Mouse (Mus musculus) forebrain, embryonic 11.5 days (tissue): ENCODE measurements around the gene Dhx37. TPM values are rescaled to one million over a fixed set of nuclear protein-coding genes. Genes with fewer than 3 reads are reported as not detected.

ENCODE experiments used
- ATAC-seq: fragments of 200-750 bp; cut with Nextera tagmentation; replicated peaks from 2 replicates; pipeline ENCODE4 v1.8.0; 2017; ENCODE audit warnings: moderate TSS enrichment; ENCODE audit not compliant: low FRiP score
- DNase-seq: peaks from one replicate; pipeline ENCODE4 v3.0.0-alpha.2; 2017; ENCODE audit warnings: low spot score
- H3K27ac ChIP-seq: fragments of 300-500 bp; sonication (generic); 2 replicates; pipeline ENCODE4 v1.5.1; 2014; ENCODE audit warnings: low read depth, low read length
- H3K27me3 ChIP-seq: fragments of 300-500 bp; sonication (generic); 2 replicates; pipeline ENCODE4 v1.6.1; 2014; ENCODE audit warnings: mild to moderate bottlenecking, low read length, mixed read lengths; ENCODE audit not compliant: control insufficient read depth, insufficient read depth
- H3K36me3 ChIP-seq: fragments of 300-500 bp; sonication (generic); 2 replicates; pipeline ENCODE4 v1.6.1; 2014; ENCODE audit warnings: mild to moderate bottlenecking, low read length, moderate library complexity, mixed read lengths; ENCODE audit not compliant: control insufficient read depth, insufficient read depth
- H3K4me1 ChIP-seq: fragments of 300-500 bp; sonication (generic); replicated peaks from 2 replicates; pipeline ENCODE4 v1.6.1; 2014; ENCODE audit warnings: low read length, mixed read lengths; ENCODE audit not compliant: control insufficient read depth, insufficient read depth
- H3K4me2 ChIP-seq: fragments of 300-500 bp; sonication (generic); 2 replicates; pipeline ENCODE4 v1.6.1; 2014; ENCODE audit warnings: low read depth, mild to moderate bottlenecking, low read length, moderate library complexity, mixed read lengths; ENCODE audit not compliant: severe bottlenecking
- H3K4me3 ChIP-seq: fragments of 300-500 bp; sonication (generic); 2 replicates; pipeline ENCODE4 v1.5.1; 2014; ENCODE audit warnings: low read depth, low read length
- H3K9ac ChIP-seq: fragments of 300-500 bp; sonication (generic); 2 replicates; pipeline ENCODE4 v1.6.1; 2014; ENCODE audit warnings: low read length
- H3K9me3 ChIP-seq: fragments of 300-500 bp; sonication (generic); 2 replicates; pipeline ENCODE4 v1.6.1; 2016; ENCODE audit warnings: low read length, mixed read lengths; ENCODE audit not compliant: control insufficient read depth
- WGBS: fragments of 180-500 bp; shearing (Covaris S2); extraction: QIAGEN DNeasy Blood & Tissue Kit; methylation state at CpG from one replicate; pipeline ENCODE4 v1.1.7; 2014; 5-methylcytosine and 5-hydroxymethylcytosine counted together
- polyA plus RNA-seq: library from polyadenylated mRNA; unstranded; fragments of >200 nt; fragmentation: Nextera tagmentation; extraction: Ambion mirVana; gene quantifications from 2 replicates; pipeline ENCODE4 v1.2.1, GENCODE M21; 2014

Gene Dhx37
- 15.7 and 16.4 TPM in 2 replicates for polyA plus RNA-seq

DNA sequence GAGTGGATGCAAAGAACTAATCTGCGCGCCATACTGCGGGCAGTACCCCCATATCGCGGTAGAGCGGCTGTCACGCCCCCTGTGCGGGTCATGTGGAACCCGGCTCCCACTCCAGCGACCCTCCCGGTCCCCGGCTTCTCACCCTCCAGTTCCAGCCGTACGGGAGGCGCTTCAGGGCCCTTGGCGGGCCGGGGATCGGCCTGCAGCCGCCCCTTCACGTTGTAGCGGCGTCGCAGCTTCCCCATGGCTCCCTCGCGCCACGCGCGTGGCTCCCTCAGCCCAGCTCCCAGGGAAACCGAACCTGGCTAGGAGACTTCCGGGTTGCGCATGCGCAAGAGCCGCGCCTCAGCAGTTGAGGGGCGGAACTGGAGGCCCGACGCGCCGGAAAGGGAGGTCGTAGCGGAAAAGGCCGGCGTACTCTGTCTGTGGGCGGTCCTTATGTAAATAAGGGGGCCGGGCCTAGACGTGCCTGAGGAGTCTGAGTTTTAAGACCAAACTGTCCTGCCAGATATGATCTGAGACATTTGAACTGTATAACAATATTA lies at the start of gene Dhx37:
Gene Dhx37, minus strand, starts transcription at position 329 of the 545 bp plus-strand sequence.
- WGBS = under 1% methylated on average over 46 of the region's 46 CpGs
- H3K4me3 ChIP-seq = peak within 1 kb of the TSS; percentile 87
- DNase-seq = peak; percentile 96
- peak within 1 kb of the TSS; percentile 89 for H3K9ac ChIP-seq
- no peaks in the 10 kb centered on the region for H3K9me3 ChIP-seq
- H3K4me1 ChIP-seq = no peaks in the 10 kb centered on the region; the same call in 1 of the 2 replicates
- no peaks in the 10 kb centered on the region for H3K27me3 ChIP-seq
- no peak within 1 kb of the TSS for H3K27ac ChIP-seq
- ATAC-seq = peak; percentile 95
- H3K36me3 ChIP-seq = peaks cover 5% of the 10 kb centered on the region
- peak within 1 kb of the TSS; percentile 90 for H3K4me2 ChIP-seq

DNA sequence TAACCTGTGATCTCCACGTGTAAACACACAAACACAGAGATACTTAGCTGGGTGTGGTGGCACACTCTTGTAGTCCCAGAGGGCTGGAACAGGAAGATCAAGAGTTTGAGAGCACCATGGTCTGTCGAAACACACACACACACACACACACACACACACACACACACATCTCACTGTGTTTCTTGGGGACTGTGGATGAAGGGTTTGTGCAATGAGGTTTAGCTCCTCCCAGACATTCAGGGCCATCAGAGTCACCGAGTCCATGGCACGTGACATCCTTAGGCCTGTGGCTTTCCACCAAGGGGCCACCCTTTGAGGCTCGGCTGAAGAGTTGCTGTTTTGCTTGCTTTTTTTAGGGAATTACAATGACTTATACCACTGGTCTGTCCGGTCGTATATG lies 48.6 kb upstream of the Dhx37 start:
- no peaks in the 10 kb centered on the region for H3K27me3 ChIP-seq
- no peak overlapping the region for H3K4me2 ChIP-seq
- H3K4me3 ChIP-seq = no peak overlapping the region
- WGBS = 93% methylated on average over 7 of the region's 7 CpGs
- H3K9me3 ChIP-seq = no peaks in the 10 kb centered on the region
- peaks cover 7% of the 10 kb centered on the region; the same call in 1 of the 2 replicates for H3K36me3 ChIP-seq
- no peak for DNase-seq
- peaks cover 6% of the 10 kb centered on the region; the same call in 1 of the 2 replicates for H3K4me1 ChIP-seq
- no peak overlapping the region for H3K9ac ChIP-seq
- ATAC-seq = no peak
- H3K27ac ChIP-seq = no peak overlapping the region

DNA sequence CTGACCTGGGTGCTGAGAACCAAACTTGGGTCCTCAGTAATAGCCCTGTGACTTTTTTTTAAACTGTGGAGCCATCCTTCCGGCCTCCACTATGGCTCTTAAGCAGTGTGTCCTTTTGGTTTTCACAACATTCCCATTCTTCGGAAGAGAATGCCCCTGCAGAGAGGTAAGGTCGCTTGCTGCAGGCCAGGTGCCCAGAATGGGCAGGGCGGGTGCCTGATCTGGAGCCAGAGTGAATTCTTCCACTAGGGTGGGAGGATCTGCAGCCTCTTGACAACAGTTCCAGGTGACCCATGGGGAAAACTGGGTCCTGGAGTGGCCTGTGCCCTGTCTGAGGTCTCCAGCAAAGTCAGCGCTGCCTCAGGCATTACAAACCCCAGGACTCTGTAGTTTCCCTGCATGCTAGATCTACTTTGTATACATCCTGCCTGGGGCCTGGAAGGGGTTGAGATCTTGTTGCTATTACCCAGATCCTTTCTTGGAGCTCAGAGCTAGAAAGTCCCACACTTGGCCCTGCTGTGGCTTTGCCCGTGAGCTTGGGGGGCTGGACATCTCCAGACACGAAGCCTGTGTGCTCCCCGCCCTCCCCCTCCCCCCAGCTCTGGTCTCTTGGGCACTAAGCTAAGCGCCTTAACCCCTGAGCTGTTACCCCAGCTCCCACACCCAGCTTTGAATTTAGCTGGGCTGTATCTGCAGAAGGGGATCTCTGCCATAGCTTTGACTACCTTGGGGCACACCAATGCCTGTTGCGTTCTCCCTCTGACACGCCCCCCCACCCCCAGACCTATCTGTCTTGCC lies 46.7 kb upstream of the Dhx37 start:
- H3K4me1 ChIP-seq = peaks cover 14% of the 10 kb centered on the region; the same call in 1 of the 2 replicates
- no peaks in the 10 kb centered on the region for H3K9me3 ChIP-seq
- no peak overlapping the region for H3K9ac ChIP-seq
- ATAC-seq (no peak), DNase-seq (no peak)
- no peak overlapping the region for H3K27ac ChIP-seq
- H3K4me3 ChIP-seq = no peak overlapping the region
- H3K27me3 ChIP-seq = no peaks in the 10 kb centered on the region
- WGBS = 78% methylated on average over 11 of the region's 11 CpGs
- peaks cover 7% of the 10 kb centered on the region; the same call in 1 of the 2 replicates for H3K36me3 ChIP-seq
- no peak overlapping the region for H3K4me2 ChIP-seq

DNA sequence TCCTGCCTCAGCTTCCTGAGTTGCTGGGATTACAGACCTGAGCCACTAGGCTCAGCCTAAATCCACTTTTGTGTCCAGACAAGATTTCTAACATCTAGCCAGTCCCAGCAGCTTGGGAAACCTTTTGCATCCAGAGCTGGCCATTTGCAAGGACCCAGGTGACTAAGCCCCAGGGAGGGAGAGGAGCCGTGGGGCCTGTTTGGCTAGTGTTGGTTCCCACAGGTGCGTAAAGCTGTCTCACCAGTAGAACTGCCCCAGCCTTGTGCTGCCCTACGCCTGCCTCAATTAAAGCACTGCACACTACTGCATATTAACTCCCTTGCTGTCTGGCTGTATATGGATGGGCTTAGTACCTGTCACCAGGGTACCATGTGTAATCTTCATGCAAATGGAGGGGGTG lies 45.5 kb upstream of the Dhx37 start:
- no peak overlapping the region for H3K9ac ChIP-seq
- H3K4me2 ChIP-seq = no peak overlapping the region
- DNase-seq (no peak), ATAC-seq (no peak)
- peaks cover 7% of the 10 kb centered on the region; the same call in 1 of the 2 replicates for H3K36me3 ChIP-seq
- H3K27me3 ChIP-seq = no peaks in the 10 kb centered on the region
- H3K4me3 ChIP-seq = no peak overlapping the region
- no peak overlapping the region for H3K27ac ChIP-seq
- H3K9me3 ChIP-seq = no peaks in the 10 kb centered on the region
- peaks cover 14% of the 10 kb centered on the region; the same call in 1 of the 2 replicates for H3K4me1 ChIP-seq
- 88% methylated on average over 3 of the region's 3 CpGs for WGBS

DNA sequence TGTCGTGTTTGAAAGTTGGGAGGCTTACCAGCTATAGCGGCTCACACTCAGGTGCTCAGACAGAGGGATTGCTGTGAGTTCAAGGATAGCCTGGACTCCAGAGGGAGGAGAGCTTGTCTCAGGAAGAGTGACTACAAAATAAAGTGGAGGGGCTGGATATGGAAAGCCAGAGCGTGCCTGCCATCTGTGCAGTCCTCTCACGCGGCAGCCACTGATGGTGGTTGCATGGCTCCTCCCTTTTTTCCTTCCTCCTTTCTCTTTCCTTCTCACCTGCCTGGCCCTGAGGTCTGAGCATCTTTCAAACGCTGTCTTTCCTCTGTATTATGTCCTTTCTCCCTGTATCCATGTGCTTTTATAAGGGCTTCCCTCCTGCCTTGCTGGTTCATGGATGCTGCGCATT lies 44.1 kb upstream of the Dhx37 start:
- H3K9me3 ChIP-seq = no peaks in the 10 kb centered on the region
- H3K36me3 ChIP-seq = peaks cover 4% of the 10 kb centered on the region; the same call in 1 of the 2 replicates
- no peaks in the 10 kb centered on the region for H3K27me3 ChIP-seq
- no peak overlapping the region for H3K4me3 ChIP-seq
- 88% methylated on average over 7 of the region's 7 CpGs for WGBS
- DNase-seq (no peak), ATAC-seq (no peak)
- no peak overlapping the region for H3K9ac ChIP-seq
- H3K4me2 ChIP-seq = no peak overlapping the region
- H3K27ac ChIP-seq = no peak overlapping the region
- peaks cover 14% of the 10 kb centered on the region; the same call in 1 of the 2 replicates for H3K4me1 ChIP-seq

DNA sequence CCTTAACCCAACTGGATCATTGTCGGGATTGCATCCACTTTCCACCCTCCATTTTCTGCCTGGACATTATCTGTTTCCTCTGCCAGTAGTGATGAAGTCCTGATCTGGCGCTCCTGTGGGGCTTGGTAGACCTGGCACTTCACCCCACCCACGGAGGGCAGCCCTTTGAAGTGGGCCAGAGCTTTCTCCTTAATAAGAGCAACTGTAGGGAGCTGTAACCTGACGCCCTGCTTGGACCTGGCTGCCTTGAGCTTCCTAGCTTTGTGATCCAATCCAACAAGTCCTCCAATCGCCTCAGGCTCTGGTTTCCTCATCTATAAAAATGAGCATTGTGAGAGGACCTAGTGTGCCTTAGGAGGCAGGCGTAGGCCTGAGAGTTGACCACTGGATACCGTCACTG lies 43.6 kb upstream of the Dhx37 start:
- H3K27me3 ChIP-seq = no peaks in the 10 kb centered on the region
- no peak overlapping the region for H3K27ac ChIP-seq
- no peaks in the 10 kb centered on the region for H3K9me3 ChIP-seq
- peaks cover 14% of the 10 kb centered on the region; the same call in 1 of the 2 replicates for H3K4me1 ChIP-seq
- ATAC-seq (no peak), DNase-seq (no peak)
- 64% methylated on average over 7 of the region's 7 CpGs for WGBS
- H3K4me3 ChIP-seq = no peak overlapping the region
- H3K4me2 ChIP-seq = peak overlapping the region; percentile 89; the same call in 1 of the 2 replicates
- H3K36me3 ChIP-seq = no peaks in the 10 kb centered on the region; the same call in 1 of the 2 replicates
- no peak overlapping the region for H3K9ac ChIP-seq

DNA sequence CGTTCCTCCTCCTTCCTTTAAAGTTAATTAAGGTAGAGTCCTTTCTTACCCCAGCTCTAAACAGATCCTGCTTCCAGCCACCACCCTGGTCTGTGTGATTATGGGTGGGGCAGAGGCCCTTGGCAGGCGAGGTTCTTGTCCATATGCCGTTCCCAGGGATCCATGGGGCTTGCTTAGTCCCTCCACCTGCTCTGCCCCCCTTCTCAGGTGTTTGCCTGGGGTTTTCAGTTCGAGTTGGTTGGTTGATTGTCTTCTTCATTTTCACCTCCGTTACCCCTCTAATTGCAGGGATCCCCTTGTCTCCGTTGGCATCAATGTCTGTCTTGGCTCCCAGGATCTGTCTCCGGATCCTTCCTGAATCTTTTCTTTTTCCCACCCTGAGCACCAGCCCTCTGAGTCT lies 42.9 kb upstream of the Dhx37 start:
- Histone ChIP-seq H3K9ac (peak overlapping the region; percentile 74; the same call in 1 of the 2 replicates), H3K9me3 (no peaks in the 10 kb centered on the region), H3K4me3 (peak overlapping the region; percentile 71), H3K27me3 (no peaks in the 10 kb centered on the region), H3K27ac (no peak overlapping the region), H3K4me1 (peaks cover 14% of the 10 kb centered on the region; the same call in 1 of the 2 replicates), H3K4me2 (peak overlapping the region; percentile 89), H3K36me3 (no peaks in the 10 kb centered on the region)
- WGBS = 68% methylated on average over 7 of the region's 7 CpGs
- ATAC-seq (no peak), DNase-seq (no peak)

DNA sequence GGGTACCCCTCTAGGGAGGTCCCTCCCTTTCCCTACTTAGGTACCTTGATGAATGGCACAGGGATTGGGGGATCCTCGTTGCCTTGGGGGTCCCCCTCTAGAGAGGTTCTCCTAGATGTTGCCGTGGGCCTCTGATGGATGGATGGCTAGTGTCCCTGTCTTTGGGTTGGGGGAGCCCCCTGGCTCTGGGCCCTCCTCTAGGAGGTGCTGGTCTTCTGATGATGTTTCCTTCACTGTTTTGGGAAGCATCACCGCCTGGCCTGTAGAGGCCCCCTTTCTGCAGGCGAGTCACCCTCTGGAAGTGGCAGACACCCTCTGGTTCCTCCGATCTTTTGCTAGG lies 42.3 kb upstream of the Dhx37 start:
- Histone ChIP-seq H3K9me3 (no peaks in the 10 kb centered on the region), H3K9ac (peak overlapping the region; percentile 74), H3K4me2 (peak overlapping the region; percentile 89), H3K27ac (no peak overlapping the region), H3K27me3 (no peaks in the 10 kb centered on the region), H3K4me3 (peak overlapping the region; percentile 71), H3K36me3 (no peaks in the 10 kb centered on the region), H3K4me1 (peaks cover 14% of the 10 kb centered on the region; the same call in 1 of the 2 replicates)
- ATAC-seq = no peak; the same call in 1 of the 2 replicates
- peak; percentile 61 for DNase-seq
- WGBS = 20% methylated on average over 5 of the region's 5 CpGs
